Mouse (Mus musculus): ENCODE results near the gene Fat3. TPM values are rescaled to one million over a fixed set of nuclear protein-coding genes. Genes with fewer than 3 reads are reported as not detected.

Gene Fat3
- polyA plus RNA-seq, 1 experiment from 2014 or later = 0.20 TPM

DNA sequence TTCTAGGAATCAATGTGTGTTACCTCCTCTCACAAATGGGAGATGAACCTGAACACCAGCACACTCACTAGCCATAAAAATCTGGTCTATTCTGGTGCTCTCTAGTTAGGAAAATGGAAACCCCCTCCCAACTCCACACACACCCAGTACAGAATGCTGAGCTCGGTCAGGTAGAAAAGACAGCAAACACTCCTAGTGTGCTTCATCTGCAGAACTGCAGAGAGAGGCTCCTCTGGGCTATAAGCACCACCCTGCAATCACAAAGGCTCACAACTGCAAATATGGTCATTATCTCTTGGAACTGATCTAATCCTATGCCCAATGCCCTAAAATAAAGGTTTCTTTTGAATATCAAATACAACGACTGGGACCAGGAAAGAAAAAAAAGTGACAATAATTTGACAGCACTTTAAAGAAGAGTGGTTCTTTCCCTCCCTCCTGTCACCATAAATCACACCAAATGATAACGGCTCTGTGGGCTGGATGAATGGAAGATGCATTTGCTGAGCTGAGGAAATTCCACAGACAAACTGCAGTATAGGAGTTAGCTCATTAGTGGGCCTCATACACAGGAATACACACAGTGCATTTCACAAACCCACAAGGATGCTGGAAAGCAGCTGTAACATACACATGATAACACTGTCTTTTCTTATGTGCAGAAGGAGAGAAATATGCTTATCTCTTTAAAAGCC, 170.6 kb downstream of the Fat3 start:
- ATAC-seq = no peak
- Histone ChIP-seq H3K27me3 (replicated peaks; ENCODE audit: control insufficient read depth, insufficient read depth, low read length) (no peaks in the 10 kb centered on the region), H3K27ac (ENCODE audit: low read depth, low read length) (no peak overlapping the region), H3K4me1 (replicated peaks; ENCODE audit: control insufficient read depth, insufficient read depth, low read length) (no peaks in the 10 kb centered on the region), H3K36me3 (ENCODE audit: control insufficient read depth, insufficient read depth) (no peaks in the 10 kb centered on the region), H3K9me3 (ENCODE audit: control insufficient read depth) (no peaks in the 10 kb centered on the region), H3K4me2 (replicated peaks; ENCODE audit: low read depth) (no peak overlapping the region), H3K4me3 (ENCODE audit: low read depth, low read length) (no peak overlapping the region), H3K9ac (ENCODE audit: low read depth, low read length) (no peak overlapping the region)
- WGBS = 20% methylated on average over 3 of the region's 3 CpGs
- no peak for TF ChIP-seq CTCF (IDR thresholded peaks at IDR 0.05; ENCODE audit: low read depth)

DNA sequence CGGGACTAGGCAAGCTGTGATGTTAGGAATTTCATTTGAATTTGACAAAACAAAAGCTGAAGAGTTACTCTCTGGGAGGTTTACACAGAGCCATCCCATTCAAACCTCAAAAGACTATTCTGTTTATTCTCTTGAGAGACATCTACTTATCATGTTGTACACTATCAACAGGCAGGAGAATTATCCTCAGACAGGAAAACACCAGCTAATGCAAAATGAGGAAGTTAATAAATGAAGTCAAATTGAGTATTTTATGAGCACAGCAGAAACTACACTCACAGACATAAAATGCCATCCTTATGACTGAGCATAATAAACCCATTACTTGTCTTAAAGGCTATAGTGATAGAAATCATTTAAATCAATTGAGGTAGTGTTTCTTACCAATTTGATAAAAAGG, 182.1 kb downstream of the Fat3 start:
- ATAC-seq = no peak
- Histone ChIP-seq H3K27ac (ENCODE audit: low read depth, low read length) (no peak overlapping the region), H3K4me1 (replicated peaks; ENCODE audit: control insufficient read depth, insufficient read depth, low read length) (no peaks in the 10 kb centered on the region), H3K4me2 (replicated peaks; ENCODE audit: low read depth) (no peak overlapping the region), H3K9ac (ENCODE audit: low read depth, low read length) (no peak overlapping the region), H3K36me3 (ENCODE audit: control insufficient read depth, insufficient read depth) (no peaks in the 10 kb centered on the region), H3K27me3 (replicated peaks; ENCODE audit: control insufficient read depth, insufficient read depth, low read length) (no peaks in the 10 kb centered on the region), H3K9me3 (ENCODE audit: control insufficient read depth) (no peaks in the 10 kb centered on the region), H3K4me3 (ENCODE audit: low read depth, low read length) (no peak overlapping the region)
- 67% methylated on average over 1 of the region's 1 CpGs for WGBS
- TF ChIP-seq CTCF (IDR thresholded peaks at IDR 0.05; ENCODE audit: low read depth) = no peak

DNA sequence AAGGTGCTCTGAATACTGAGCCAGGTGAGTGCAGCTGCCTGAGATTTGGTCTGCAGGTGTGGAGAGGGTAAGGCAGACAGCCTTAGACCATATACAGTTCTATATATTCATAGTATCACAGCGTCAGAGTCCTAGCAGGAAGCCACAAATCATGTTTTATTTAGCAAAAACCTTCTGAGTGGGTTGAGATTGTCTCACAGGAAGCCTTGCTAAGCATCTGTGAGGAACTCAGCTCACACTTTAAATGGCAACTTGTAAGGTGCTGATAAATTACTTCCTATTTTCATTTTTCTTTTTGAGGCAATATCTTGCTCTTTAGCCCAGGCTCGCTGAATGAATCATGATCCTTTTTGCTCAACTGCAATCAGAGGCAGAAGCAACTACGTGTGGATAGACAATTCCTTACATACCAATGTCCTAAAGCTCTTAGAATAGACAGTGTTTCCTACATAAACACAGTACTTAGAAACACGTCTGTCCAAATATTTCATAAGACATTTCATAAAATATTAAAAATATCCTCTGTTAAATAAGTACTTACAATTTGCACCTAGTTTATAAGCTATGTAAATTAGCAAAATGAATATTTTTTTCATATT, 188.4 kb downstream of the Fat3 start:
- Histone ChIP-seq H3K27ac (ENCODE audit: low read depth, low read length) (no peak overlapping the region), H3K9ac (ENCODE audit: low read depth, low read length) (no peak overlapping the region), H3K27me3 (replicated peaks; ENCODE audit: control insufficient read depth, insufficient read depth, low read length) (no peaks in the 10 kb centered on the region), H3K36me3 (ENCODE audit: control insufficient read depth, insufficient read depth) (no peaks in the 10 kb centered on the region), H3K4me3 (ENCODE audit: low read depth, low read length) (no peak overlapping the region), H3K4me2 (replicated peaks; ENCODE audit: low read depth) (no peak overlapping the region), H3K4me1 (replicated peaks; ENCODE audit: control insufficient read depth, insufficient read depth, low read length) (no peaks in the 10 kb centered on the region), H3K9me3 (ENCODE audit: control insufficient read depth) (no peaks in the 10 kb centered on the region)
- no peak for TF ChIP-seq CTCF (IDR thresholded peaks at IDR 0.05; ENCODE audit: low read depth)
- WGBS = 49% methylated on average over 4 of the region's 4 CpGs
- no peak for ATAC-seq

DNA sequence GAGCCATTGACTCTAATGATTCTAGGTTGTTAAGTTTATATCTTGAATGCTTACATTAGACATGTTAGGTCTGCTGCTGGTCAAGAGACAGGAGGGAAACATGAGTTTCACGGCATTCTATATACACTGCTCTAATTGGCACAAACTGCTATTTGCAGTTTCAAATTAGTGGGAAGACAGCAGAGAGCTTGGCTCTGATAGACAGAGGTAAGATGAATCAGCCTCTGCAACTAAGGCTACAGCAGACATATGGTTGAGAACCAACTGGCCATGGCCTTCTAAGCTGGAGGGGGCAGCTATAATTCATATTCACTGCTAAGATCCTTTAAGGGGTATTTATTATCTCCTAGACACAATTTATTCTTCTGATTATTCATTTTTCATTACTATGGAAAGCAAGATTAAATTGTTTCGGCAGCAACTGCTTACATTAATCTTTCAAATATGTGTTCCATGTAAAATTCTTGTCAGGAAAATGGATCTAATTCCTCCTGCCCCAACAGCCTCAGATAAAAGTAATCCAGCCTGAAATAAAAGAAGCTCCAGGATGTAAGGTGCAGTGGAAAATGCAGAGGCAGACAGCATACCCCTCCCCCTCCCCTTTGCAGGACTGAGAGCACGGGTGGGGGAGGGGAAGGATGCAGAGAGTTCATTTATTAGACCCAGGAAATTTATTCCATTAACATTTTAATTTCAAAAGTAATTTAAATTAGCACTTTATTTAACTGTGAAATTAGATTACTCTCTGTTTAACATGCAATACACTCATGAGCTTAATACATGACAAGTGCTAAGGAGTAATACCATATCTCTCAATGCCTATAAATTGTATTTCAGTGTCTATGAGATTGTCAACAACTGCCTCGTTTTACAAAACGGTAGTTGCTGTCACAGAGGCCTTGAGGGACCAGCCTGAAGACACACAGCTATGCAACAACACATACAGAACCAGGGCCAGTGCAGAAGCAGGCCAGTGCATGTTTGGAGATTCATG, 189.9 kb downstream of the Fat3 start:
- no peak for TF ChIP-seq CTCF (IDR thresholded peaks at IDR 0.05; ENCODE audit: low read depth)
- Histone ChIP-seq H3K27ac (ENCODE audit: low read depth, low read length) (no peak overlapping the region), H3K27me3 (replicated peaks; ENCODE audit: control insufficient read depth, insufficient read depth, low read length) (no peaks in the 10 kb centered on the region), H3K4me1 (replicated peaks; ENCODE audit: control insufficient read depth, insufficient read depth, low read length) (no peaks in the 10 kb centered on the region), H3K9ac (ENCODE audit: low read depth, low read length) (no peak overlapping the region), H3K36me3 (ENCODE audit: control insufficient read depth, insufficient read depth) (no peaks in the 10 kb centered on the region), H3K9me3 (ENCODE audit: control insufficient read depth) (no peaks in the 10 kb centered on the region), H3K4me2 (replicated peaks; ENCODE audit: low read depth) (no peak overlapping the region), H3K4me3 (ENCODE audit: low read depth, low read length) (no peak overlapping the region)
- no peak for ATAC-seq
- 66% methylated on average over 5 of the region's 5 CpGs for WGBS

DNA sequence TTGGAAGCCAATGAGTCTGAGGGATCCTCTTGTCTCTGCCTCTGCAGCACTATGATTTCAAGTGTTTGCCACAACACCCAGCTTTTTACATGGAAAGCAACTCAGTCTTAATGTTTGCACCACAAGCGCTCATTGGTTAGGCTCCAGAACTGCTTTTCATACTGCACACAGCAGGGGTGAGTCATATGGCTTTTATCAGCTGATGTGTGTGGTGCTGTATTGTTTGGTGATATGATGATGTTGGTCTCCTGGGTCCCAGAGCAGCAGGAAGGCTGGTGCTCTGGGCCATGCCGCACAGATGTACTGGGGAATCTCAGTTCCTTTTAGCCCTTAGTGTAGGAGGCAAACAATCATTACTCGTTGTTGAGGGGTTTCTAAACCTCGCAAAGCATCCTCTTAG, 190.8 kb downstream of the Fat3 start:
- H3K27ac ChIP-seq (ENCODE audit: low read depth, low read length) = no peak overlapping the region
- H3K4me2 ChIP-seq (replicated peaks; ENCODE audit: low read depth) = no peak overlapping the region
- no peak for ATAC-seq
- TF ChIP-seq CTCF (IDR thresholded peaks at IDR 0.05; ENCODE audit: low read depth) = no peak
- WGBS = 74% methylated on average over 4 of the region's 4 CpGs
- H3K36me3 ChIP-seq (ENCODE audit: control insufficient read depth, insufficient read depth) = no peaks in the 10 kb centered on the region
- H3K4me1 ChIP-seq (replicated peaks; ENCODE audit: control insufficient read depth, insufficient read depth, low read length) = no peaks in the 10 kb centered on the region
- no peak overlapping the region for H3K9ac ChIP-seq (ENCODE audit: low read depth, low read length)
- H3K9me3 ChIP-seq (ENCODE audit: control insufficient read depth) = no peaks in the 10 kb centered on the region
- H3K27me3 ChIP-seq (replicated peaks; ENCODE audit: control insufficient read depth, insufficient read depth, low read length) = no peaks in the 10 kb centered on the region
- no peak overlapping the region for H3K4me3 ChIP-seq (ENCODE audit: low read depth, low read length)

DNA sequence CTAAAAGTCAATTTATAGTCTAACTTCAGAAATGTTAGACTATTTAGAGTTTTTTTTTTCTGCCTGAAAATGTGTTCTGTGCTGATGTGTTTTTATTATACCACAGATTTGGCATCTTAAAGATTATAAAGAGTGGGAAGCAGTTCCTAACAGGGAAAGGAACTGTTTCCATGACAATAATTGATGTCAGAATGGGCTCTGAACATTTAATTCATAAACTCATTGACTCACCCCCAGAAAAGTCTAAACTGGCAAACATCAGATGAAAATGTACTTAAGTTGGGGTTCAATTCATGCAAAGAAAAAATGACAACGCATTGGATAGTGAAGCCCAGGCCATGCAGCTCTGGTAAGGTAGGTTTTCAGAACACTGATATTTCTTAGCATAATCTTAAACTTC, 193.3 kb downstream of the Fat3 start:
- no peak for ATAC-seq
- WGBS = 98% methylated on average over 1 of the region's 1 CpGs

More for the DNA sequence above, 193.3 kb downstream of the Fat3 start:
- Histone ChIP-seq H3K4me2 (replicated peaks; ENCODE audit: low read depth) (no peak overlapping the region), H3K36me3 (ENCODE audit: control insufficient read depth, insufficient read depth) (no peaks in the 10 kb centered on the region), H3K4me1 (replicated peaks; ENCODE audit: control insufficient read depth, insufficient read depth, low read length) (no peaks in the 10 kb centered on the region), H3K4me3 (ENCODE audit: low read depth, low read length) (no peak overlapping the region), H3K27me3 (replicated peaks; ENCODE audit: control insufficient read depth, insufficient read depth, low read length) (no peaks in the 10 kb centered on the region), H3K9ac (ENCODE audit: low read depth, low read length) (no peak overlapping the region), H3K27ac (ENCODE audit: low read depth, low read length) (no peak overlapping the region), H3K9me3 (ENCODE audit: control insufficient read depth) (no peaks in the 10 kb centered on the region)
- TF ChIP-seq CTCF (IDR thresholded peaks at IDR 0.05; ENCODE audit: low read depth) = no peak
